Mouse (Mus musculus): ENCODE measurements around the gene Olig3.

GRCm38 (mm10) chr10:19355076-19355475, 1.3 kb upstream of the Olig3 start:
- no peak for TF ChIP-seq CTCF (conservative IDR thresholded peaks at IDR 0.05; ENCODE audit: low read length)
- TF ChIP-seq POU5F1 (IDR thresholded peaks at IDR 0.05; ENCODE audit: borderline replicate concordance, low read length): no peak
- TF ChIP-seq NANOG (IDR thresholded peaks at IDR 0.05; ENCODE audit: borderline replicate concordance, low read length): no peak
